ENCODE assay signal across 19 mouse cellular contexts in the genomic region with DNA sequence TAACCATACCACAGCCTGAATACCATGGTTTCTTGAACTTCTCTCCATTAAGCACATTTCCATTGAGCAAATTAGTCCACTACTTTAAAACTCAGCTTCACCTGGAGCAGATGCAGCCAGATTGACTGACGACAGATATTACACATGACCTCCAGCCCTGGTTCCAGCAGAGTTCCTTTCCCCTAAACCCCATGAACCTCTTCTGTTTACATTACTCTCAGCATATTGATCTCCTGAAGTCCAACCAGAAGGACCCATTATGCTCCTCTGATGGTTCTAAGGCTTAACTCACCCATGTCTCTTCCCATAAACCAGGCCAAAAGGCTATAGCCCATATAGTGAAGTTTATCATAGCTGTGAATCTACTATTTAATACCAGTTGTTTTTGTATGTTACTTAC.
"Had no signal": no experiment of that assay in that cellular context is flagged by ENCODE, and none has a peak within 500 bp of the region (broad histone marks: within the 10 kb centered on the region; RNA-seq: fewer than 3 reads in every experiment).

No protein-coding gene starts in this region.

- H3K9ac ChIP-seq: limb, embryonic 13.5 days; lung, embryonic 15.5 days; midbrain, embryonic 13.5 days; stomach, embryonic 15.5 days had no signal

- H3K27ac ChIP-seq: limb, embryonic 10.5 days; limb, embryonic 13.5 days; lung, embryonic 15.5 days; midbrain, embryonic 10.5 days; midbrain, embryonic 13.5 days; stomach, embryonic 15.5 days had no signal

- H3K4me2 ChIP-seq: limb, embryonic 13.5 days; lung, embryonic 15.5 days; midbrain, embryonic 13.5 days; stomach, embryonic 15.5 days had no signal

- ATAC-seq: intestine, postnatal 0 days; midbrain, embryonic 13.5 days; midbrain, embryonic 16.5 days had no signal

- H3K4me1 ChIP-seq: limb, embryonic 10.5 days; limb, embryonic 13.5 days; lung, embryonic 15.5 days; megakaryocyte, embryonic 14.5 days; midbrain, embryonic 10.5 days; midbrain, embryonic 13.5 days; stomach, embryonic 15.5 days had no signal

- H3K27me3 ChIP-seq: limb, embryonic 13.5 days; lung, embryonic 15.5 days; megakaryocyte, embryonic 14.5 days; midbrain, embryonic 13.5 days; stomach, embryonic 15.5 days had no signal

- H3K4me3 ChIP-seq: limb, embryonic 10.5 days; limb, embryonic 13.5 days; lung, embryonic 15.5 days; megakaryocyte, embryonic 14.5 days; midbrain, embryonic 10.5 days; midbrain, embryonic 13.5 days; stomach, embryonic 15.5 days had no signal

- H3K9me3 ChIP-seq: limb, embryonic 10.5 days; limb, embryonic 13.5 days; lung, embryonic 15.5 days; midbrain, embryonic 10.5 days; midbrain, embryonic 13.5 days; stomach, embryonic 15.5 days had no signal

- DNase-seq: kidney, adult 8-10 months; kidney, postnatal 14 days; kidney, postnatal 4 days; lung, adult 18-20 months; lung, postnatal 10 days; lung, postnatal 36 days; right cerebral cortex, adult 18-20 months; right cerebral cortex, postnatal 14 days; spleen, adult 18-20 months; thymus, postnatal 36 days had no signal

- H3K36me3 ChIP-seq: limb, embryonic 10.5 days; limb, embryonic 13.5 days; lung, embryonic 15.5 days; midbrain, embryonic 10.5 days; midbrain, embryonic 13.5 days; stomach, embryonic 15.5 days had no signal
